Mouse (Mus musculus) megakaryocyte, adult 5-6 weeks (primary cell): ENCODE measurements around the gene Abcg2. TPM values are rescaled to one million over a fixed set of nuclear protein-coding genes. Genes with fewer than 3 reads are reported as not detected.

ENCODE experiments used
- ATAC-seq: 2 replicates; pipeline ENCODE4 v1.8.0; 2016; ENCODE audit warnings: mild to moderate bottlenecking, inconsistent platforms; ENCODE audit not compliant: poor library complexity, severe bottlenecking
- total RNA-seq, 2 experiments: library from RNA; stranded (forward) in 1 of 2; stranded (reverse) in 1 of 2; fragments of 153-499, 151-499 nt in 1 of 2; fragments of 221-1000, 200-1000 nt in 1 of 2; gene quantifications; 2 replicates each; pipeline versions ENCODE4 v1.2.3 to v1.2.4; 2015 to 2017

Abcg2 gene
- total RNA-seq, 2 experiments from 2014 or later, result 6.6 to 29.1 TPM

DNA sequence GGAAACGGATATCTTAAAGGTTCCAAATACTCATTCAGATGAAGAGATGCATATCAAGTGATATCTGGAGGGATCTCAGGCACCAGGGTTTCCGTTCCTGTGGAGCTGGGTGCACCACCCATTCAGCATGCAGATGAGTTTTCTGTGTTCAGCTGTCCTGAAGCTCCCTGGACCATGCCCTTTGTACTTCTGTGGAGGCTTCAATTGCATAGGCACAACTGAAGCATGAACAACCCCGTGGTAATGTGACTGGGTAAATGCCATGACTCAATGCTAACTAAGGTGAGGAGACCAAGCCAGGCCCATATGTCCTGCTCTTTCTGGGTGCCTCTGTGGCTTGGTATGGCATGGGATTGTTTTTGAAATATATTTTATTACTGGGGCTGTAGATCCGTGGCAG, 49.4 kb downstream of the Abcg2 start:
- no peak for ATAC-seq

DNA sequence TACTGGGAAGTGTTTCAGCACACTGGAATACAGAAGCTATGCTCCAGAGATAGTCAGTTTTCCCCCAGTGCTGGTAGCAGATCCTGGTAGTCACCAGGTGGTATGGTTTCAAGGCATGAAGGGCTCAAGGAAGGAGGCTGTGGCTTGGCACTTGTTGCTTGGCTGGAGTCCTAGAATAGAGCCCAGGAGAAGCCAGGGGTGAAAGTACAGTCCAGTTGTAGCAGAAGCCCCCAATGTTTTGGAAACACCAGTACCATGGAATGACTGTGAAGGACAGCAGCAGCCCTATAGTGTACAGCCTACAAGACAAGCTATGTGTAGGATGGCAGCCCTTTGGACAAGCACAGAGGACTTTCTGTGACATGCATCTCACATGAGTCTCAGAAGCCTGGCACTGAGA, 54.2 kb downstream of the Abcg2 start:
- no peak for ATAC-seq

GRCm38 (mm10) chr6:58639391-58639790, 55.1 kb downstream of the Abcg2 start:
- ATAC-seq, result no peak

- ATAC-seq, result peak; percentile 92
Measured at GRCm38 (mm10) chr6:58640333-58641018, 56.2 kb downstream of the Abcg2 start.

DNA sequence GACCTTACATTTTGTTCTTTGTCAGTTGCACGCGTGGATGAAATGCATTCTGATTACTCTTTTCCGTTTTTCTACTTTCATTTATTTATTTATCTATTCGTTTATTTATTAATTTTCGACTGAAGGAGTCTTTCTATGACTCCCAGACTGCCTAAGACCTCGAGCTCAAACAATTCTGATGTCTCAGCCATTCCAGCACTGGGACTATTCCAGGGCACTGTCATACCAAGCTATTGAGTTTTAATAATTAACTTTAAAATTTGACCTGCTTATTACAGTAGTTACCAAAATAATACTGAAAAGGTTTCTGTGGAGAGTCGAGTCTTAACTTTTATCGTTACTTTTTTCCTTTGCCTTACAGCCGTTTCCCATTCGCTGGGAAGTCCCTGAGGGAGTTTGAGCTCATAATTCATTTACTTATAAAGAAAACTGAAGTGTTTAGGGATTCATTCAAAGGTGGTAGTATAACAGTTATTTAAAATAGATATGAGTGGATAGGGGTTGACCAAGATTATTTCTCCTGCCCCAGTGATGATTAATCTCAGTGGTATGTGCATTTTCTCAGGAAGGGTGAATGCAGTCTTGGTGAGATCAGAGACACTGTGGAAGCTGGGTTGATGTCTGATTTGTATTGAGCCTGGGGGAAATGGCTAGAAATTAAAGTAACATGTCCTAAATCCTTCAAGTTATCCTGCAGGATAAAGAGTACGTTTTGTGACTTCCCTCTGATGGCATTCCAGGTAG, 56.9 kb downstream of the Abcg2 start:
- no peak for ATAC-seq

- peak; percentile 8; the same call in 1 of the 2 replicates for ATAC-seq
Measured at GRCm38 (mm10) chr6:58642191-58642590, 57.9 kb downstream of the Abcg2 start.

GRCm38 (mm10) chr6:58644586-58644985, 60.3 kb downstream of the Abcg2 start:
- no peak for ATAC-seq

- no peak for ATAC-seq
Measured at GRCm38 (mm10) chr6:58648100-58648749, 63.9 kb downstream of the Abcg2 start.

GRCm38 (mm10) chr6:58650136-58650535, 65.8 kb downstream of the Abcg2 start:
- no peak for ATAC-seq

GRCm38 (mm10) chr6:58651038-58651437, 66.7 kb downstream of the Abcg2 start:
- ATAC-seq, result no peak

DNA sequence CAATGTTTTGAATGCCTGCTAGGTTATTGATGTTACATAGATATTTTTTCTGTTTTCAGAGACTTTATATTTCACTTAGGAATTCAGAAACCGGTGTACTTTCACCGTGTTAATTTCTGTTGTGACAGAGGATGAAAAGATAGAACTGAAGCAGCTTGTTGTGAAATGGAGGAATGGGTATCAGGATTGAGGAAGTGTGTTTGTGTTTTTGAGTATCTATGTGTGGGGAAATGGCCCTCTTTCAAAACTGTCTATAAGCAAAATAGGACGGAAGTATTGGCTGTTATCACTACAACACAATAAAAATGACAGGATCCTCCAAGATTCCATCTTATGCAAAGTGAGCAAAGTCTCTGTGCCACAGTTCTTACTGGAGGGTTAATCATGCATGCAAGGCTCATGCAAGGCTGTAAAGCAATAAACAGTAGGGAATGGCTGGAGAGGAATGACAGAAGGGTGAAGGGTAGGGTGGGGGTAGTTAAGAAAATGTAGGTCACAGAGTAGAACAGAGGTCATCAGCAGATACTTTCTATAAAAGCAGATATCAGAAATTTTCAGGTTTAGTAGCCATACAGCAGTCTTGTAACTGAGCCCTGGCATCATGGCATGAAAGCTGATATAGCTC, 76.7 kb downstream of the Abcg2 start:
- ATAC-seq, result peak; percentile 94

GRCm38 (mm10) chr6:58677802-58678201, 93.5 kb downstream of the Abcg2 start:
- ATAC-seq, result no peak

DNA sequence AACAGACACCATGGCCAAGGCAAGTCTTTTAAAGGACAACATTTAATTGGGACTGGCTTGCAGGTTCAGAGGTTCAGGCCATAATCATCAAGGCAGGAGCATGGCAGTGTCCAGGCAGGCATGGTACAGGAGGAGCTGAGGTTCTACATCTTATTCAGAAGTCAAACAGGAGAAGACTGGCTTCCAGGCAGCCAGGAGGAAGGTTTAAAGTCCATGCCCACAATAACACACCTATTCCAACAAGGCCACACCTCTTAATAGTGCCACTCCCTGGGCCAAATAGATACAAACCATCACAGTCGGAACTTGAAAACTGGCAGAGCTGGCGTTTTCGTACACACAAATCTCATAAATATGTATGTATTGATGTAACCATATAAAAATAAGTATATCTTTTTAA, 94.2 kb downstream of the Abcg2 start:
- ATAC-seq, result no peak

DNA sequence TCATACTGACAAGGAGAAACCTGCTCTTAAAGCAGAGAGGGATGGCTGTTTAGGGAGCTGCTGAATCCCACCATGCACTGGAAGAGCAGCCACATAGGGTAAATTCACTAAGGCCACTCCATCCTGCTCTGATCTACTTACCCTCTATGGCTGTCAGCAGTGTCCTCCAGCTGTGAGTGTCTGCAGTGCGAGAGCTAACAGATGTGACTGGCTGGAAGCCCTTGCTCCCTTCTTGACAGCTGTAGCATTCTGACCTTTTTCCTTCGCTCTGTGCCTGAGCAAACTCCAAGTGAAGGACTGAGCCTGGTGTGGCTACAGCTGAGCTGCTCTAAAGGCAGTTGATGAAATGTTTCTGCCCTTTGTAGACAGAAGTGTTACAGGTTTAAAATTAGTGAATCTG, 107.3 kb downstream of the Abcg2 start:
- no peak for ATAC-seq

DNA sequence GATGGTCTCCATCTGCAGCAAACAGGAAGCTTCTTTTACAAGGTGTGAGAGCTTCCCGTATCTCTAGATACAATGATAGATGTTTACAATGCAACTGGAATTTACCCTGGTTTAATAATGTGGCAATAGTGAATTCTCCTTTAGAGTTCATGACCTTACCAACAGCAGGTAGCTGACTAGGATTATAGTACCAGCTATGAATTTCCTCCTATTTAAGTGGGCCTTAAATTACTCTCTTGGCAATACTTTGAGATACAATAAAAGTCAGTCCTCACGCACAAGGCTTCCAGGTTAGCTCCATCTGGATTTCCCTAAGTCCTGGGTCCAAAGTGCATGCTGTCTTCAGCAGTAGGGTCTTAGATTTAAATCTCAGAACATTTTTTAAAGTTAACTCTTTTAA, 109.9 kb downstream of the Abcg2 start:
- no peak for ATAC-seq

GRCm38 (mm10) chr6:58694765-58695164, 110.4 kb downstream of the Abcg2 start:
- no peak for ATAC-seq

GRCm38 (mm10) chr6:58710369-58710768, 126.0 kb downstream of the Abcg2 start:
- ATAC-seq, result peak; percentile 80

DNA sequence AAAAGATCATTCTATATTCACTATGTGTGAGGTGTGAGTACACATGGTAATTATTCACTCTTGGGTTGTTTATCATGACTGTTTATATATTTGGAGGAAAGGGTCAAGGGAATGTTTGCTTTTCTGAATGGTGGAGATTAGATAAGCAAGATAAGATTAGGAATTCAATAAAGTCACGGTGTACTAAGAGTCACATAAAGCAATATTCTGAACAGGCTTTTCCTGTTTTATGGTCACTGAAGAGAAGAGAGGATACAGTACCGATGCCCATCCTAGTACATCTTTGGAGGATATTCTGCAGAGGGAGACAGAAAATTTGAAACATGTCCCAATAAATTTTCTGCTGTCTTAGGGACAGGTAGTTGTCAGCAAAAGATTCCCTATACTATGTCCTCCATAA, 127.6 kb downstream of the Abcg2 start:
- no peak for ATAC-seq

DNA sequence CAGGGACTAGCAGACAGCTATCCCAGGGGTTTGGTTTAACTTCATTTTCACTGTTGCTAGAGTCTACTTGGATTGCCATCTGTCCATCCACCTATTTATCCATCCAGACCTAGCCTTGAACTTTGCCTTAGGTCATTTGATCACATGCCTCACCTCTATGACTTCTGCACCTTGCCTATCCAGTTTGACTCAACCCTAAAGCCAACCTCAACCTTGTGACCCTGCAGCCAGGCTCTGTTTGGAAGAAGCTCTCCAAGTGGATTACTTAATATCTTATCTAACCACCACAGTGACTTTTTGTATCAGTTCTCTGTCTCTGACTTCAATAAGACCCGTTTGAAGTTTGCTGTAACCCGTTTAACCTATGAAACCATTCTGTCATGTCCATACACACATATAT, 149.5 kb downstream of the Abcg2 start:
- ATAC-seq, result no peak

DNA sequence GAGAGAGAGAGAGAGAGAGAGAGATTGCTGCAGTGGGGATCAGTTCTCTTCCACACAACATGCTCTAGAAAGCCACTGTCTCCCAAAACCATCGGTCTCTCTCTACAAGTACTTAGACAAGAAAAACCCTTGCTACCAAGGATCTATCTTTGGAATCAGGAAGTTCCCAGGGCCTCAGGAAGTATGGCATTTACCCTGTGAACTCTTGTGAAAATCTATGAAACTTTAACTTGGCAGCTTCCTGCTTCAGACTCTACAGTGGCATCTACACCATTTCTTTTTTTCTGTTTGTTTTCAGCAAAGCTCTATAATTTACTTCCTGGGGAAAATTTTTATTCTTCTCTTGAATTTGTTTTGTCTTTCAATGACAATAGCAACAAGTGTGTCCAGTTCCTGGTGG, 150.8 kb downstream of the Abcg2 start:
- ATAC-seq, result peak; percentile 47; the same call in 1 of the 2 replicates
